Mouse (Mus musculus) ES-CJ7 (cell line): ENCODE measurements around the gene Zfp362.

Experiments used
- DNase-seq: peaks from one replicate; pipeline ENCODE4 v3.0.0; 2011; ENCODE audit warnings: low read depth, low spot score

The Zfp362 gene

DNA sequence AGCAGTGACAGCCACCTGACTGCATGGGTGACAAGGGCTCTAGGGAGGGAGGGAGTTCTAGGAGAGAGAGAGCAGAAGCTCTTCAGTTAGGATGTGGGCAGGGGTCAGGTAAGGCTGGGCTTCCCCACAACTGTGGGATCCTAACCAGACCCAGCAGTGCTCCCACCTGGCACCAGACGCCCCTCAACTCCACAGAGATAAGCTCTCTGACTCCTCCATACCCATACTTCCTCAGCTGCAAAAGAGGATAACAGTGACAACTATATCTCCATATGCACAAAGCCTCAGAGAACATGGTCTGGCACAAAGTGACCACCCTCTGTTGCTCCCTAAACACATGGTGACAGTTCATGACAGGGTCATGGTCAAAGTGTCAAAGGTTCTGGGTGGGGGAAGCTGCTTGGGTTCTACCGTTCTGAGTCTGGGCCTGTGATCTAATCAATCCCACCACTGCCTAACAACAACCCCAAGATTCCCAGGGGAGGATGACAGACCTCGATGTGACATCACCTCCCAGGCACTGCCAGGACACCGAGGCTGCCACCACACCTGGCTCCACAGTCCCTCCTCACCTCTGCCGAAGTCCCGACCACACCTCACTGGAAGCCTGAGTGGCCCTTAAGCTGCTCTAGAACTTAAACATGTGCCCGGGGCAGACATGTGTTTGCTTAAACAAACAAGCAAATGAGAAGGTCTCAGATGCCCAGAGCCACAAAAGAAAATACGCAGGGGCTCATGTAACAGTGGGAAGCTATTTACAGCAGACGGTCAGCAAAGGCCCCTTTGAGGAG, 4.0 kb downstream of the Zfp362 start:
- no peak for DNase-seq

GRCm38 (mm10) chr4:128796788-128797187, 9.1 kb downstream of the Zfp362 start:
- DNase-seq, result no peak

GRCm38 (mm10) chr4:128795596-128795995, 10.2 kb downstream of the Zfp362 start:
- peak; percentile 57 for DNase-seq

DNA sequence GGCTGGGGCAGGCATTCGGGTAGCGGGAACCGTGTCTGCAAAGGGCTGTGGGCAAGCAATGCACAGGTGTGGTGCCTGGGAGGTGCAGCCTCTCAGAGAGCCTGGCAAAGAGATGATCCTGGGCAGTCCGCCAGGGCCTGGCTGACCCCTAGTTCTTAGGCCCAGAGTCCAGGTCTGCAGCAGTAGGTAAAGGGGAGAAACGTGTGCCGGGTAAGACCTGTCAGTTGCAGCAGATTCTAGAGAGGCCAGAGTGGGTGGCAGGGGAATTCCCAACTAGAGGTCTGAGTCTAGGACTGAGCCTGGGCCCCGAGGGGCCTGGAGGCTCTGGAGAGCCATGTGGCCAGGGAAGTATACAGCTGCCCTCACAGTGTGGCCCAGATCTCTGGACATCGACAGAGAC, 11.6 kb downstream of the Zfp362 start:
- no peak for DNase-seq

DNA sequence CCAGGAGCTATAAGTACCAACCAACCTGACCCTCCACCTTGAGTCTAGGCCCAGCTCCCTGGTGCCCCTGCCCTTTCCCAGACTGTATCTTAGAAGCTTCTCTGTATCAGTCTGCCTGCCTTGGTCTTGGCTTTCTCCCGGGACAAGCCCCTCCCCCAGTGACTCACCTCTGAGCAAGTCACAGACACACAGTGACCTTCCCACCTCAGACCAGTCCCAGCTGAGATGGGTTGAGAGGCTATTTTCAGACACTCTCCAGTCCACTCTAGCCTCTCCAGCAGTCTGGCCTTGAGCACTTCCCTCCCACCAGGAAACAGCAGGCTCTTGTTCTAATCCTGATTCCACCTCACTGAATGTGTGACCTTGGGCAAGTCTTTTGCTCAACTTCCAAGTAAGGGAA, 12.1 kb downstream of the Zfp362 start:
- DNase-seq, result peak; percentile 18

- DNase-seq, result no peak
Measured at GRCm38 (mm10) chr4:128789646-128790045, 16.2 kb downstream of the Zfp362 start.

DNA sequence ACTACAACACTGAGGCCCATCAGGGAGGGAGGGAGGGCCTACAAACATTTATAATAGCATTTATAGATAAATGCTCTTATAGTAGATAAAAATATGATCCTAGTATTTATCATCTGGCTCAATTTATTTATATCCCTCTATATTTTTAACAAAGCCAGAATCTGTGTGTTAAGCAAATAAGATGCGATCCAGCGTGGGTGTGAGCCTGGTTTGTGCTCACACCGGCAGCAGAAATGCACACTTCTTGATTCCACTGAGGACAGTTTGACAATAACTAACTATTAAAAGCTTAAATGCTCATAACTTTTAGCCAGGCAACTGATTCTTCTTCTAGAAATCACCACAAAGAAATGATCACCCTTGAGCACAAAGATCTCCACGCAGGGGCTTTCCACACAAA, 17.7 kb downstream of the Zfp362 start:
- no peak for DNase-seq

- DNase-seq, result no peak
Measured at GRCm38 (mm10) chr4:128787023-128787939, 18.6 kb downstream of the Zfp362 start.

DNA sequence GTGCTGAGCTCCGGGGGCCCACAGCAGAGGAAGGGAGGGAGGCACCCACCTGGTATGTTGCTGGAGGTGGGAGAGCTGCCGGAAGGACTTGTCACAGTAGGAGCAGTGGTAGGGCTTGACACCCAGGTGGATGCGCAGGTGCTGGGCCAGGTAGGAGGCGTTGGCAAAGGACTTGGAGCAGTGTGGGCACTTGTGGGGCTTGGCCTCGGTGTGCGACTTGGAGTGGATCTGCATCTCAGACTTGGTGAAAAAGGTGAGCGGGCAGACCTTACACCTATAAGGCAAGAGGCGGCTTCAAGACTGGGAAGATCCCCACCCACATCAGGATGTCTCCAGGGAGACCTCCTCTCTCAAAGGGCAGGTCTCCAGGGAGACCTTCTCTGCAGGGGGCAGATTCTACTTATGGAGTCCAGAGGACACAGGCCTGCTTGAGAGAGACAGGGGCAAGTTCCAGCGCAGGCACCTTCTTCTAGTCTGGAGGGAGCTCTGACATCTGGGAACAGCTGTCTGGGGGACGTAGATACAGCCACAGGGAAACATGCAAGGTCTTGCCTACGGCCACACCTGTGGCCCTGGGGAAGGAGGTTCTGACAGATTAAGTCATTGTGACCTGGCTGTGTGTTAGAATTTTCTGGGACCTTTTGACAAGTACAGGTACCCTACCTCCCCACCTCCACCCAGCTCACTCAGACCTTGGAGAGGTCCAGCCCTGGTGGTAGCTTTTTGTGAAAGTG, 19.8 kb downstream of the Zfp362 start:
- DNase-seq, result no peak

DNA sequence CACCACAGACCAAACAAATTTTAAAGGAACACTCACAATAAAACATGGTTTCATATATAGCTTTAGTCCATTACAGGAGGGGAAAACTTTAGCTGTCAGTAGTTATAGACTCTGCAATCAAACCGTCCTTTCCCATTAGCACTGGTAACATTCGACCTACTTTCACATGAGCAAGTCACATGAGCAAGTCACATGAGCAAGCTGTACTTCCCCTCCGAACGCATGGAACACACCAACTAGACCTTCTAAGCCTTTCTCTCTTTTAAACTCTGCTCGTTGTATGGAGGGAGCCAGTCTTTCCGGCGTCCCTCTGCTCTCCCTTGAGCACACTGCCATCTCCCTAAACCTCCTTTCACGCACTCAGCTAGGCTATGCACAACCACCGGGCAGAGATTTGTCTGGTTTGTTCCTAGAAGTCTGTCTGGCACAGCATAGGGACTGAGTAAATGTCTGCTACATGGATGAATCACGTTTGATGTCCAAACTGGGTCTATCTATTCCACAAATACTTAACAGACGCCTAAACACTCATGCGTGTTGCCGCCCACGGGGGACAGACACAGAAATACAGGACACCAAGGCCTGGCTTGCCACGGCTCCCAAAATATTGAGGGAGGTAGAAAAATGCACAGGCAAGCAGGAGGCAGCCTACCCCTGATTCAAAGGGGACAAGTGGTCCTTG, 20.8 kb downstream of the Zfp362 start:
- no peak for DNase-seq

- no peak for DNase-seq
Measured at GRCm38 (mm10) chr4:128782645-128783044, 23.2 kb downstream of the Zfp362 start.

- DNase-seq, result no peak
Measured at GRCm38 (mm10) chr4:128782037-128782436, 23.8 kb downstream of the Zfp362 start.

DNA sequence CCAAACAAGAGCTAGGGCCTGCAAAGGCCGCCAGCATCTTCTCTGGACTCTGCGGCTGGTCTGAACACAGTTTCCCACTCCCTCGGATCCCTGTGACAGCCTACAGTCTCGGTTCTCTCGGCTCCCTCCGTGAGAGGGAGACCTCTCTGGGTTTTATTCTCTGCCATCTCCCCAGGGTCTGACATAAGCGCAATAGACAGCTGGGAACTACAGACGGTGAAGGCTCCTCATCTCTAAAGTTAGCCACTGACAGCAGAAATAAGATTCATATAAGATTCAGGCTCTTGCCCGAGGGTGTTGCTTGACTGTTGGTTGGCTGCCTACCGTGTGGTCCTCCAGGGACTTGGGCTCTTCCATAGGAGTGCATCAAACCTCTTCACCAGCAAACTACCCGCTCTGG, 28.3 kb downstream of the Zfp362 start:
- no peak for DNase-seq

- peak; percentile 81 for DNase-seq
Measured at GRCm38 (mm10) chr4:128776568-128777289, 29.1 kb downstream of the Zfp362 start.

DNA sequence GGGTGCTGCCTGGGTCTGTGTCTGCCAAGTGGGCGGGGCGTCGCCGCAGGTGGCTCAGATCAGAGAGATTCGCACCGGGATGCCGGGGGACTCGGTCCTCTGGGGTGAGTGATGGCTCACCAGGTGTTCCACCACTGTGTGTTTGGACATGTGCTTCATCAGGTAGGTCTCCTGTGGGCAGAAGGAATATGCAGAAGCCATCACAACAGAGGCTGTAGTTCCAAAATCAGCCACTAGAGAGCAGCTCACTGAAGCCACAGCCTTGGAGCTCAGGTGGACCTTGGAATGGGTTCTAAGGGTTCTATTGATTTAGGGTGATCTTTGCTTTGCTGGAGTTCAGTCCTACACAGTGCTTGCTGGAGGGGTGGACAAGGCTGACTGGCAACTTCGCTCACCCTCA, 31.4 kb downstream of the Zfp362 start:
- DNase-seq, result peak; percentile 70

- no peak for DNase-seq
Measured at GRCm38 (mm10) chr4:128773820-128774219, 32.0 kb downstream of the Zfp362 start.

DNA sequence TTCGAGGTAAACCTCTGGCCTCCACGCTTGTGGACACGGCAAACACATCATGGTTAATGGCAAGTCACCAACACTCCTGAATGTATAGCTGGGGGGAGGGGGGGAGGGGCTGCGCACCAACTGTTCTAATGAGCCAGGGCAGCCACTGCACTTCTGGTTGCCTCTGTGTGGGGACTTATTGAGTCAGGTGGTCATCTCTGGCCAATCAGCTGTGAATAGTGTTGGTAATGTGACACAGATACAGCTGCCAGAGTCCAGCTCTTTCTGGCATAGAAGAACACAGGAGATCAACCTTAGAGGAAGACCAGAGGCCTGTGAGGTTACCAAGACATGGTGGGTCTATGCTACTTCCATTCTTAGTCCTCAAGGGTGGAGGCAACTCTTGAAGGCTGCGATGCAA, 35.1 kb downstream of the Zfp362 start:
- no peak for DNase-seq

DNA sequence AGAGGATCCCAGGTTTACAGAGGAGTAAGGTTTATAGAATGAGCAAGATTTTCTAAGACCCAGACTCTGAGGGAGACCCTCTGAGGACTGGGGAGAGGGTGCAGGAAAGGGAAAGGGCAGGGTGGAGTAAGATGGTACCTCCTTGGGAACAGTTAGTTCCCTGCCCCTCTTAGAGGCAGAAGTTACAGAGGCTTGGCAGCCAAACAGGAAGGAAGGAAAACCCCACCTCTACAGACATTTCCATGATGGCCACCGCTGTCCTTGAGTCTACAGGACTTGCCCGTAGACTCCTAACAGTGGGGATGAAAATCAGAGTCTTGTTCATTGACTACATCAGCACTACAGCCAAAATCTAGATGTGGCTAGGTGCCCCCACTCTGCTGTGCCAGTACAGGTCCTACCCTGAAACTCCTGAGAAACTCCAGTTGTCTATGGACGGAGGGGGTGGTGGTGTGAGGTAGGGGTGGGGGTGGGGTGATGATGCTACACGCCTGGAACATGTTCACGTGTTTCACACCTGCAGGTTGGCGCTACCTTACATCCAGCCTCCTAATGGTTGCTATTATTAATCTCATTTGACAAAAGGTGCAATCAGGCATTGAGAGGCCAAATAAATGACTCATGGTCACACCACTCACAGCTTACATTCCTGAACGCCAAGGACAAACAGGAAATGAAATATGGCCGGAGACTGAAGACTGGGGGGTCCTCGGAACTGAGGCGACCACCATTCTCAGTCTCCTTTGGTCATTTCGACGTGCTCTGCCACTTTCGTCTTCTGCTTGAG, 36.1 kb downstream of the Zfp362 start:
- DNase-seq, result no peak

- no peak for DNase-seq
Measured at GRCm38 (mm10) chr4:128768120-128768519, 37.7 kb downstream of the Zfp362 start.

DNA sequence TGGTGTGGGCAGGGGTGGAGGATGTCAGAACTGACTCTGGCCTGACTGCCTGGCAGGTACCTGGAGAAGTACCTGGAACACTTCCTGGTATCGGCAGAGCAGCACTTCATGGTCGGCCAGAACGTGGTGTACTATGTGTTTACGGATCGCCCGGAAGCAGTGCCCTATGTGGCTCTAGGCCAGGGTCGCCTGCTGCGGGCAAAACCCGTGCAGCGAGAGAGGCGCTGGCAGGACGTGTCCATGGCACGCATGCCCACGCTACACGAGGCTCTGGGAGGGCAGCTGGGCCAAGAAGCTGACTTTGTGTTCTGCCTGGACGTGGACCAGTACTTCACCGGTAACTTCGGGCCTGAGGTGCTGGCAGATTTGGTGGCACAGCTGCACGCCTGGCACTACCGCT, 38.9 kb downstream of the Zfp362 start:
- DNase-seq, result no peak
